Comparison of ENCODE assay signal across 9 mouse cellular contexts in genomic region chr15:78066475-78066874, GRCm38 (mm10). TPM values are rescaled to one million over a fixed set of nuclear protein-coding genes. Genes with fewer than 3 reads are reported as not detected.
A peak's percentile ranks its signal among the peaks of the same experiment; 100 is the strongest.
DNase-seq lines count a peak whose midpoint lies in the region; ATAC-seq and TF ChIP-seq lines count a peak whose summit lies in the region.
"Had no signal": no experiment of that assay in that cellular context is flagged by ENCODE, and none has a peak within 500 bp of the region (broad histone marks: within the 10 kb centered on the region; RNA-seq: fewer than 3 reads in every experiment).

No protein-coding gene starts in this region.

- no peaks in the 10 kb centered on the region for H3K4me1 ChIP-seq in intestine, embryonic 14.5 days (replicated peaks; ENCODE audit: control insufficient read depth, insufficient read depth, low read length)
- H3K4me1 ChIP-seq in intestine, embryonic 15.5 days (replicated peaks): no peaks in the 10 kb centered on the region
- no peaks in the 10 kb centered on the region for H3K4me1 ChIP-seq in embryonic facial prominence, embryonic 11.5 days (ENCODE audit: control insufficient read depth, insufficient read depth, low read length)
- H3K4me1 ChIP-seq in liver, embryonic 14.5 days (replicated peaks; ENCODE audit: control insufficient read depth in 2 of 2, insufficient read depth in 2 of 2, low read length in 1 of 2): no peaks in the 10 kb centered on the region

- H3K4me2 ChIP-seq in intestine, embryonic 14.5 days (ENCODE audit: low read length): no peak overlapping the region
- H3K4me2 ChIP-seq in intestine, embryonic 15.5 days (replicated peaks): no peak overlapping the region
- no peak overlapping the region for H3K4me2 ChIP-seq in embryonic facial prominence, embryonic 11.5 days (ENCODE audit: low read depth, low read length)
- no peak overlapping the region for H3K4me2 ChIP-seq in liver, embryonic 14.5 days (ENCODE audit: low read depth)

- H3K36me3 ChIP-seq in intestine, embryonic 14.5 days (ENCODE audit: control insufficient read depth, insufficient read depth, low read length): no peaks in the 10 kb centered on the region
- no peaks in the 10 kb centered on the region for H3K36me3 ChIP-seq in intestine, embryonic 15.5 days
- H3K36me3 ChIP-seq in embryonic facial prominence, embryonic 11.5 days (replicated peaks; ENCODE audit: control insufficient read depth, insufficient read depth, low read depth, low read length): no peaks in the 10 kb centered on the region
- no peaks in the 10 kb centered on the region for H3K36me3 ChIP-seq in liver, embryonic 14.5 days (replicated peaks; ENCODE audit: control insufficient read depth, insufficient read depth, low read depth)

- WGBS in intestine, embryonic 14.5 days: 2% methylated on average over 5 of the region's 5 CpGs
- 1% methylated on average over 5 of the region's 5 CpGs for WGBS in intestine, embryonic 15.5 days
- under 1% methylated on average over 5 of the region's 5 CpGs for WGBS in embryonic facial prominence, embryonic 11.5 days
- 3% methylated on average over 5 of the region's 5 CpGs for WGBS in liver, embryonic 14.5 days (ENCODE audit: insufficient replicate concordance)

- H3K27ac ChIP-seq in intestine, embryonic 14.5 days (ENCODE audit: low read depth): no peak overlapping the region
- no peak overlapping the region for H3K27ac ChIP-seq in intestine, embryonic 15.5 days
- H3K27ac ChIP-seq in embryonic facial prominence, embryonic 11.5 days (replicated peaks; ENCODE audit: low read depth, low read length): no peak overlapping the region
- no peak overlapping the region for H3K27ac ChIP-seq in liver, embryonic 14.5 days

- no peak overlapping the region for H3K9ac ChIP-seq in intestine, embryonic 14.5 days (ENCODE audit: low read length)
- no peak overlapping the region for H3K9ac ChIP-seq in intestine, embryonic 15.5 days
- no peak overlapping the region for H3K9ac ChIP-seq in embryonic facial prominence, embryonic 11.5 days (replicated peaks; ENCODE audit: low read length)
- H3K9ac ChIP-seq in liver, embryonic 14.5 days (replicated peaks): no peak overlapping the region

- ATAC-seq in intestine, embryonic 14.5 days (replicated peaks; ENCODE audit: low FRiP score, low TSS enrichment, low read depth): no peak
- ATAC-seq in intestine, embryonic 15.5 days: no peak
- ATAC-seq in embryonic facial prominence, embryonic 11.5 days (replicated peaks; ENCODE audit: insufficient number of reproducible peaks, low FRiP score, low TSS enrichment, low read depth): no peak
- ATAC-seq in liver, embryonic 14.5 days (ENCODE audit: insufficient read depth): no peak

- no peak for TF ChIP-seq CTCF in liver, embryonic 14.5 days (IDR thresholded peaks at IDR 0.05; ENCODE audit: low read depth)

- no peak for TF ChIP-seq EP300 in liver, embryonic 14.5 days (IDR thresholded peaks at IDR 0.05; ENCODE audit: low read depth)

- no peak overlapping the region for H3K4me3 ChIP-seq in intestine, embryonic 14.5 days (ENCODE audit: low read depth, low read length)
- H3K4me3 ChIP-seq in intestine, embryonic 15.5 days (replicated peaks): no peak overlapping the region
- H3K4me3 ChIP-seq in embryonic facial prominence, embryonic 11.5 days (ENCODE audit: low read depth, low read length): no peak overlapping the region
- H3K4me3 ChIP-seq in liver, embryonic 14.5 days (ENCODE audit: insufficient read depth in 1 of 2, low read depth in 2 of 2, low read length in 2 of 2): no peak overlapping the region

- no peaks in the 10 kb centered on the region for H3K27me3 ChIP-seq in intestine, embryonic 14.5 days (replicated peaks; ENCODE audit: control insufficient read depth, insufficient read depth, low read length)
- no peaks in the 10 kb centered on the region for H3K27me3 ChIP-seq in intestine, embryonic 15.5 days (replicated peaks)
- H3K27me3 ChIP-seq in embryonic facial prominence, embryonic 11.5 days (ENCODE audit: control insufficient read depth, insufficient read depth, low read length): no peaks in the 10 kb centered on the region
- no peaks in the 10 kb centered on the region for H3K27me3 ChIP-seq in liver, embryonic 14.5 days (ENCODE audit: control insufficient read depth, insufficient read depth, low read length)

- DNase-seq in intestine, embryonic 14.5 days (ENCODE audit: low spot score): peak; percentile 93
- DNase-seq in NIH3T3 (ENCODE audit: low read depth): peak; percentile 91
- DNase-seq in embryonic facial prominence, embryonic 11.5 days (ENCODE audit: low spot score): peak; percentile 92
- DNase-seq in liver, embryonic 14.5 days (ENCODE audit: low read depth in 3 of 3, low spot score in 3 of 3): peak; percentile 15 to 26 (median 20)
- peak; percentile 89 for DNase-seq in testis, postnatal 10 days (ENCODE audit: low spot score)
- DNase-seq in cerebellum, postnatal 4 days (ENCODE audit: low spot score in 2 of 2): no peak
- DNase-seq in layer of hippocampus, adult 8-10 months (ENCODE audit: low spot score in 2 of 2): no peak

- H3K9me3 ChIP-seq in intestine, embryonic 14.5 days (ENCODE audit: control insufficient read depth, low read length): no peaks in the 10 kb centered on the region
- H3K9me3 ChIP-seq in intestine, embryonic 15.5 days: no peaks in the 10 kb centered on the region
- no peaks in the 10 kb centered on the region for H3K9me3 ChIP-seq in embryonic facial prominence, embryonic 11.5 days (replicated peaks; ENCODE audit: control insufficient read depth, low read length)
- H3K9me3 ChIP-seq in liver, embryonic 14.5 days (ENCODE audit: control insufficient read depth, low read length): no peaks in the 10 kb centered on the region

RNA-seq across cellular contexts. Expression of gene Cacng2, which starts 53.4 kb away (rescaled TPM):
- 0.07 and 0.15 TPM in 2 replicates for polyA plus RNA-seq in intestine, embryonic 14.5 days (2014; fragmentation: Nextera tagmentation; extraction: Ambion mirVana)
- 0.04 and 0.10 TPM in 2 replicates for polyA plus RNA-seq in intestine, embryonic 15.5 days (2015; fragmentation: Nextera tagmentation; extraction: Ambion mirVana)
- 0.18 and 0.25 TPM in 2 replicates for polyA plus RNA-seq in embryonic facial prominence, embryonic 11.5 days (2014; fragmentation: Nextera tagmentation; extraction: Ambion mirVana)
- polyA plus RNA-seq in liver, embryonic 14.5 days (2012; rRNA removed): 0.01 TPM in 1 of 2 replicates, not detected in the other
- not detected in 2 replicates for polyA plus RNA-seq in liver, embryonic 14.5 days (2014; fragmentation: Nextera tagmentation; extraction: Ambion mirVana)
- 10 to 100 TPM; 30.6 to 36.9 (median 33.2) TPM for total RNA-seq in layer of hippocampus, adult 8-10 months (2022)
- polyA plus RNA-seq: lung, embryonic 16.5 days had no signal

Comparison
In these comparisons a context has a peak if more than half of its experiments do, and no peak if none do; other contexts are left out.
1. DNase-seq: peak in intestine, embryonic 14.5 days (single experiment), NIH3T3 (single experiment), embryonic facial prominence, embryonic 11.5 days (single experiment), liver, embryonic 14.5 days (3 of 3) and testis, postnatal 10 days (single experiment); none in cerebellum, postnatal 4 days (0 of 2) and layer of hippocampus, adult 8-10 months (0 of 2).